Mouse (Mus musculus) spleen, adult 2 months (tissue): ENCODE data around the gene Abca17.
A peak's percentile ranks its signal among the peaks of the same experiment; 100 is the strongest.

Experiments
- CTCF ChIP-seq: fragments of 200-500 bp; IDR thresholded peaks from 2 replicates; pipeline ENCODE4 v1.5.1; 2011; ENCODE audit warnings: mild to moderate bottlenecking, inconsistent platforms; ENCODE audit not compliant: insufficient read depth, insufficient read length, insufficient replicate concordance; ENCODE audit errors: extremely low read depth
- POLR2A ChIP-seq: fragments of 200-500 bp; IDR thresholded peaks from 2 replicates; pipeline ENCODE4 v1.6.1; 2011; ENCODE audit warnings: low read depth, low read length, inconsistent platforms

DNA sequence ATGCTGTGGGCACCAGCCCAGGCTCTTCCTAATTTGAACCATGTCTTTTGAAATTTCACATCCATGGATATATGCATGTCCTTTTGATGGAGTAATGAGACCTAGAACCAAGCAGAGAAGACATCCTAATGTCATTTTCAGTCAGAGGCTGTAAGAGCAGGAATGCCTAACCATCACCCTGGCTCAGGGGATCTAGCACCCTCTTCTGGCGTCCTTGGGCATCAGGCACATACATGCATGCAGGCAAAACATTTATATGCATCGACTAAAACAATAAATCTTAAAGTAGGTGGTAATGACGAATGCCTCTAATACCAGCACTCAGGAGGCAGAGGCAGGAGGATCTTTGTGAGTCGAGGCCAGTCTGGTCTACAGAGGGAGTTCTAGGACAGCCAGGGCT, 43.4 kb downstream of the Abca17 start:
- TF ChIP-seq POLR2A: no peak
- peak; percentile 38; the same call in 1 of the 2 replicates for TF ChIP-seq CTCF
